Mouse (Mus musculus) frontal cortex, adult 2 months (tissue): Measurements from ENCODE around the gene Slc12a7. TPM values are rescaled to one million over a fixed set of nuclear protein-coding genes. Genes with fewer than 3 reads are reported as not detected.

Experiments
- DNase-seq, 2 experiments: peaks; one replicate each; pipeline ENCODE4 v3.0.0; 2022; ENCODE audit warnings: low spot score in 1 of 2; ENCODE audit errors: extremely low spot score in 1 of 2
- polyA plus RNA-seq: library from polyadenylated mRNA; depleted of rRNA; stranded (reverse); fragments of >200 nt; gene quantifications from 2 replicates; pipeline ENCODE4 v1.2.3, GENCODE M21; 2012

Gene Slc12a7
- polyA plus RNA-seq, 1 experiment: 6.4 TPM

GRCm38 (mm10) chr13:73803450-73804178, 70.7 kb downstream of the Slc12a7 start:
- peak; percentile 4 to 7 for DNase-seq

- no peak for DNase-seq
Observed at GRCm38 (mm10) chr13:73804914-73805313, 72.0 kb downstream of the Slc12a7 start.

GRCm38 (mm10) chr13:73812936-73813335, 80.0 kb downstream of the Slc12a7 start:
- DNase-seq: no peak

GRCm38 (mm10) chr13:73814181-73814580, 81.3 kb downstream of the Slc12a7 start:
- no peak for DNase-seq

GRCm38 (mm10) chr13:73816338-73816737, 83.4 kb downstream of the Slc12a7 start:
- no peak for DNase-seq

GRCm38 (mm10) chr13:73818921-73819320, 86.0 kb downstream of the Slc12a7 start:
- DNase-seq: no peak

- no peak for DNase-seq
Observed at GRCm38 (mm10) chr13:73821251-73821650, 88.4 kb downstream of the Slc12a7 start.

- DNase-seq: peak; percentile 12 to 76
Observed at GRCm38 (mm10) chr13:73822187-73822800, 89.4 kb downstream of the Slc12a7 start.

- DNase-seq: no peak
Observed at GRCm38 (mm10) chr13:73823711-73824110, 90.8 kb downstream of the Slc12a7 start.

GRCm38 (mm10) chr13:73827243-73827642, 94.3 kb downstream of the Slc12a7 start:
- DNase-seq: no peak

- DNase-seq: peak in 1 of 2 experiments; percentile 77
Observed at GRCm38 (mm10) chr13:73831486-73831885, 98.6 kb downstream of the Slc12a7 start.

- DNase-seq: no peak
Observed at GRCm38 (mm10) chr13:73833809-73834208, 100.9 kb downstream of the Slc12a7 start.

- DNase-seq: no peak
Observed at GRCm38 (mm10) chr13:73835791-73836190, 102.9 kb downstream of the Slc12a7 start.

- DNase-seq: no peak
Observed at GRCm38 (mm10) chr13:73836491-73836890, 103.6 kb downstream of the Slc12a7 start.

- DNase-seq: no peak
Observed at GRCm38 (mm10) chr13:73837708-73838107, 104.8 kb downstream of the Slc12a7 start.

GRCm38 (mm10) chr13:73839137-73839548, 106.2 kb downstream of the Slc12a7 start:
- DNase-seq: no peak

- DNase-seq: no peak
Observed at GRCm38 (mm10) chr13:73839740-73840139, 106.8 kb downstream of the Slc12a7 start.

GRCm38 (mm10) chr13:73842696-73843095, 109.8 kb downstream of the Slc12a7 start:
- no peak for DNase-seq

- DNase-seq: no peak
Observed at GRCm38 (mm10) chr13:73846589-73847464, 113.9 kb downstream of the Slc12a7 start.

- DNase-seq: peak; percentile 14 to 82
Observed at GRCm38 (mm10) chr13:73847465-73847836, 114.6 kb downstream of the Slc12a7 start, which contains the start of gene Nkd2. Gene Nkd2, minus strand, starts transcription at chr13:73847631.
